Mouse (Mus musculus): ENCODE results near the gene Olfr376. TPM values are rescaled to one million over a fixed set of nuclear protein-coding genes. Genes with fewer than 3 reads are reported as not detected.

Gene Olfr376
- not detected for total RNA-seq (2021)
- long read RNA-seq = 0 reads

DNA sequence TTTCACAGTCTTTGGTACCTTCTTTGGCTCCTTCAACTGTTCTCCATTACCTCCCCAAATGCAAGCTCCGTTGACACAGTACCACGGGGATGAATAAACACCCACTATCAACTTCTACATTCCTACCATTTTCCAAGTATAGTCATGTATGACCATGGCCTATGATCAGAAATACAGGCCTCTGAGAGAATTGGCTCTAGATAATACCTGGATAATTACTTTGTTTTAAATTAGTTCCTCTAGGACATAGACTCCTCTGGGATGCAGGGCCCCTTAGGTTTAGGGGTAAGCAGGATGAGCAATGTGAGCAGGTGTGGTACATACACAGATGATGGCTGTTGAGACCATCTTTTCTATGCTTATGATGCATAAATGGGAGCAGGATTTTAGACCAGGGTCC, at the start of gene Olfr376:
TSS of gene Olfr376 (plus strand) at position 301 of the 400 bp plus-strand sequence.
- DNase-seq (ENCODE audit: low spot score in 2 of 2) = no peak

GRCm38 (mm10) chr11:73323906-73324830, 46.9 kb upstream of the Olfr376 start:
- no peak for DNase-seq (ENCODE audit: low spot score in 2 of 2)

GRCm38 (mm10) chr11:73326485-73326886, 44.6 kb upstream of the Olfr376 start:
- no peak for DNase-seq (ENCODE audit: low spot score in 2 of 2)

- no peak for DNase-seq (ENCODE audit: low spot score in 2 of 2)
These were observed 43.7 kb upstream of the Olfr376 start for GRCm38 (mm10) chr11:73327361-73327760.

- DNase-seq (ENCODE audit: low spot score in 2 of 2) = no peak
These were observed 41.6 kb upstream of the Olfr376 start, which contains the start of the genes Aspa, Gm49340 and Spata22 for GRCm38 (mm10) chr11:73329442-73329841. Gene Aspa, minus strand, starts transcription at chr11:73329596. Gene Gm49340, plus strand, starts transcription at chr11:73329741. Gene Spata22, plus strand, starts transcription at chr11:73329741.

- no peak for DNase-seq (ENCODE audit: low spot score in 2 of 2)
These were observed 37.7 kb upstream of the Olfr376 start for GRCm38 (mm10) chr11:73333357-73333756.

- no peak for DNase-seq (ENCODE audit: low spot score in 2 of 2)
These were observed 34.1 kb upstream of the Olfr376 start for GRCm38 (mm10) chr11:73336919-73337318.

DNA sequence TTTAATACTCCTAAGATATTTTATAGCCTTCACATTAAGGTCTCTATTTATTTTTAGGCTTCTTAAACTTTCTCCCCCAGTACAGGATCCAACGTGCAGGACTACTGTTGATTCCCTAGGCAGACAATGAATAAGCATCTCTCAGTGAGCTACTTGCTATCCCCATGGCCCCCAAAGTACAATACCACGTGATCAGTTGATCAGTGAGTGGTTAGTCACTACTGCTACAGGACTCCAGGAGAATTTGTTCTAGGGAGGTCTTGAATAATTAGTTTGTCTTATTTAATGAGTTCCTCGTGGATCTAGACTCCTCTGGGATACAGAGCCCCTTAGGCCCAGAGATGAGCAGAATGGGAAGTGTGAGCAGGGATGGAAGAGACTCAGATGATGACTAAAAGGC, 20.6 kb upstream of the Olfr376 start, which contains the start of gene Olfr20:
TSS of gene Olfr20 (plus strand) at position 301 of the 400 bp plus-strand sequence.
- no peak for DNase-seq (ENCODE audit: low spot score in 2 of 2)

DNA sequence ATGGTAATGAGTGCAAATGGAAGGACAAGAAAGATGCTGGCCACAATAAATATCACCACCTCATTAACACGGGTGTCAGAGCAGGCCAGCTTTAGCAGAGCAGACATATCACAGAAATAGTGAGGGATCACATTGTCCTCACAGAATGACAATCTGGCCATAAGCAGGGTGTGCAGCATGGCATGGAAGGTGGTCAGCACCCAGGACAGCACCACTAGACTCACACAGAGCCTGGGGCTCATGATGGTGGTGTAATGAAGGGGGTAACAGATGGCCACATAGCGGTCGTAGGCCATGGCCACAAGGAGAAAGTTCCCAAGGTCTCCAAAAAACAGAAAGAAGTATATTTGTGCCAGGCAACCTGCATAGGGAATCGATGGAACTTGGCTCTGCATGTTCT, 24.3 kb downstream of the Olfr376 start:
- no peak for DNase-seq (ENCODE audit: low spot score in 2 of 2)

- DNase-seq (ENCODE audit: low spot score in 2 of 2) = no peak
These were observed 28.5 kb downstream of the Olfr376 start, which contains the start of gene Olfr1 for GRCm38 (mm10) chr11:73399514-73399913. Gene Olfr1, minus strand, starts transcription at chr11:73399614.

Other genes starting within 250 kb of the Olfr376 start
- gene Haspin, start 233.0 kb upstream of the Olfr376 start, total RNA-seq (2021) = under 1 TPM; 0.10 to 0.15 TPM
- 1 to 10 TPM; 1.4 to 2.5 TPM for gene P2rx5, start 210.8 kb upstream of the Olfr376 start, total RNA-seq (2021)
- 10 to 100 TPM; 51.6 to 52.4 TPM for gene Emc6, start 194.2 kb upstream of the Olfr376 start, total RNA-seq (2021)
- gene Tax1bp3, start 194.2 kb upstream of the Olfr376 start, total RNA-seq (2021) = 1 to 10 TPM; 8.6 to 8.7 TPM
- gene Ctns, start 172.2 kb upstream of the Olfr376 start, total RNA-seq (2021) = 10 to 100 TPM; 21.1 to 22.1 TPM
- 1 to 10 TPM; 3.7 to 4.0 TPM for gene Shpk, start 171.8 kb upstream of the Olfr376 start, total RNA-seq (2021)
- gene Trpv1, start 137.0 kb upstream of the Olfr376 start, total RNA-seq (2021) = under 1 TPM in 1 of 2 experiments, not detected in 1; 0.23 TPM
- under 1 TPM; 0.41 to 0.45 TPM for gene Trpv3, start 103.9 kb upstream of the Olfr376 start, total RNA-seq (2021)
- gene Aspa, start 41.6 kb upstream of the Olfr376 start, total RNA-seq (2021) = 10 to 100 TPM; 13.9 to 14.8 TPM
- gene Gm49340, start 41.5 kb upstream of the Olfr376 start, total RNA-seq (2021) = not detected
- not detected for gene Spata22, start 41.5 kb upstream of the Olfr376 start, total RNA-seq (2021)
- not detected for gene Olfr20, start 20.5 kb upstream of the Olfr376 start, total RNA-seq (2021)
- not detected for gene Olfr1, start 28.4 kb downstream of the Olfr376 start, total RNA-seq (2021)
- not detected for gene Olfr378, start 57.2 kb downstream of the Olfr376 start, total RNA-seq (2021)
- not detected for gene Olfr380, start 86.3 kb downstream of the Olfr376 start, total RNA-seq (2021)
- gene Olfr381, start 120.4 kb downstream of the Olfr376 start, total RNA-seq (2021) = not detected
- gene Olfr382, start 146.0 kb downstream of the Olfr376 start, total RNA-seq (2021) = not detected
- not detected for gene Olfr385, start 221.8 kb downstream of the Olfr376 start, total RNA-seq (2021)
- not detected for gene Olfr384, start 227.3 kb downstream of the Olfr376 start, total RNA-seq (2021)

Data from layer of hippocampus, adult 18-20 months (tissue).